Mouse (Mus musculus) layer of hippocampus, postnatal 14 days (tissue): Measurements from ENCODE around the gene Wnt9b. TPM values are rescaled to one million over a fixed set of nuclear protein-coding genes. Genes with fewer than 3 reads are reported as not detected.

ENCODE experiments used
- DNase-seq, 2 experiments: peaks; one replicate each; pipeline ENCODE4 v3.0.0; 2021 to 2022; ENCODE audit warnings: low spot score in 2 of 2, mixed read lengths in 1 of 2
- total RNA-seq, 2 experiments: library from RNA; stranded (reverse); gene quantifications; 2 replicates each; pipeline ENCODE4 v1.2.3; 2021

The Wnt9b gene
- total RNA-seq, 2 experiments from 2014 or later, result 0.48 to 2.7 TPM

DNA sequence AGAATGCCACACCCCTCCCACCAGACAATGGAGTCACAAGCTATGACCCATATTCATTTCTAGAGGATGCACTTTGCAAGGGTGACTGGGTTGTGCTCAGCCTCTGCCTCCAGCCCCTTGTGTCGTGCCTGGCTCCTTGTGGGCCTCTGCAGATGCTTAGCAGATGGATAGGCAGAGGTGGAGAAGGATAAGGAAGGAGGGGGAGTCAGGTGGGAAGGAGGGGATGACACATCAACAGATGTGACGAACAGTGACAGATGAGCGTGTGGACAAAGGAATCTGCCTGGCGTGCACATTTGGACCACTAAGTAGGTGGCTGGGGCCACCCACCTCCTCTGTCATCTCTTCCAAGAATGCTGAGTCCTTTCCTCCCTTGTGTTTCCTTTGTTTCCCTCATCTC, 16.6 kb downstream of the Wnt9b start:
- no peak for DNase-seq

DNA sequence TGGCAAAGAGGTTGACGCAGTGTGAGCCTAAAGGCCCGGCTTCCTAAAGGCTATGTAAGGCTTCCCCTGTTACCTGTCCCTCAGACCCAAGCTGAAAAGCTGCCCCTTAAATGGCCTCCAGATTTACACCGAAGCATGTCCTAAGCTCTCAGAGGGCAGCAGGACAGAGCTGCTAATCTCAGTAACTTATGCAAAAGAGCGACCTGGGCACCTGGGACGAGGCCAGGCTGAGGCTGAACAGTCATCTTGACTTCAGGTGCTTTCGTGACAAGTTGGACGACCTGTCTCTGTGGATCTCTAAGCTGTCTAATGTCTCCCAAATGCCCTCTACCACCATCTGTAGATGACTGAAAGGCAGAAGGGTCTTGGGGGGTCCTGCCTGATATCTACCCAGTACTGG, 17.3 kb downstream of the Wnt9b start:
- no peak for DNase-seq

DNA sequence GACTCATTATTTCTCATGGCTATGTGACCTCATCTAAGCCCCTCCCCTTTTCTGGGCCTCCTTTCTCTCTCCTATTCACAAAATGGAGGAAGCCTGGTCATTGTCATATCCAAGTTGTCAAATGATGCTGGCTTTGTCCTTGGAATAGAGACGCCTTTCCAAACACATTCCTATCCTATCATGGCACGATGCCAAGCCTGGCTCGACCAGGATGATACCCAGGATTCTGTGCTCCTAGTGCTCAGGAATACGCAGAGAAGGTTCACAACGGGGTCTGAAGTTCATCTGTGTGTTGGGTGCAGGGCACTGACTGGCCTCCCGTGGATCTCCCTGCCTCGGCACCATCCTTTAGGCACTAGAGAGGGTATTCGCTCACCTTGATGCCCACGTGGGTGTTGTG, 18.0 kb downstream of the Wnt9b start:
- no peak for DNase-seq

DNA sequence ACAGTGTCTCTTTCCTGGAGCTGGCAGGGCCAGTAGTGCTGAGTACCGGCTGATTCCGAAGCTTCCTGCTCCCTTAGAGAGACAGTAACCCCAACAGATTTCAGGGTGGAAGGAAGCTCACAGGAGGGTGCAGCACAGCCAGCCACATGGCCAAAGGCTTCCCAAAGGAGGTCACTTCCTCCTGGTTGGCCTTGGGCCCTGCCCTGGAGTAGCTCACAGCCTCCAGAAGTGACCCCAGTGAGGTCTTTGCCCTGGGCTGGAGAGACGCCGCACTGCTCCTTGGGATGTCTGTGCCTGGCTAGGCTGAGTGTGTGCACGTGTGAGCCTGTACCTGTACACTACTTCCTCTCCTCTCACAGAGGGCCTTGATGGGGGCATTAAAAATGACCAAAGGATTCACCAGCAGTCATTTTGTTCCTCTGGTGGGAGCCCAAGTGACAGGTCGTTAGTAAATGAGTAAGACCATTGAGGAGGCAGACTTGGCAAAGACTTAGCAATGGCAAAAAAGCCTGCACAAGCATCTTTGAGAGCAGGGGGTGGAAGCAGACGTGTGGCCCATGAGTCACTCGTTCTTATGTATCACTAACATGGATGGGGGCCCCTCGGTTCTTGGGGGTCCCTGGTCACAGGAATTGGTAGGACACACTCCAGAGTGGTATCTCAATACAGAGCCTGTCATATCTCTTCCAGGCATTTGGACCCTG, 20.2 kb downstream of the Wnt9b start:
- DNase-seq, result no peak

DNA sequence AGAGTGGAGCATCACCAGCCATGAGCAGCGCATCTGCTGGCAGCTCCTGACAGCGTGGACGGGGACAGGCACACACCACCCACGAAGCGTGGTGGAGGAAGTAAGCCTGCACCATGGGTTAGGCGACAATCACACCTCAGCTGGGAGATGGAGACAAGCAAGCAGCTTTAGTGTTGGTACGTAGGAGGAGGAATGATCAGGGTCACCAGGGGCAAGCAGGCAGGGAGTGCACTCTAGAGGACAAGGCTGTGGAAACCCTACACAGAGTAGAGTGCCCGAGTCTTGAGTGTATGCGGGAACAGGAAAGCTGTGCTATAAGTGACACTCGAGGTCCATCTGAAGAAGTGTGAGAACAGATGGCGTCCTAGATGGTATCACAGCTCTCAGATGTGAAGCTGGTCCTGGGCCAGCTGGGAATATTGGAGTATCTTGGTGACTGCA, 25.3 kb downstream of the Wnt9b start:
- DNase-seq, result no peak

DNA sequence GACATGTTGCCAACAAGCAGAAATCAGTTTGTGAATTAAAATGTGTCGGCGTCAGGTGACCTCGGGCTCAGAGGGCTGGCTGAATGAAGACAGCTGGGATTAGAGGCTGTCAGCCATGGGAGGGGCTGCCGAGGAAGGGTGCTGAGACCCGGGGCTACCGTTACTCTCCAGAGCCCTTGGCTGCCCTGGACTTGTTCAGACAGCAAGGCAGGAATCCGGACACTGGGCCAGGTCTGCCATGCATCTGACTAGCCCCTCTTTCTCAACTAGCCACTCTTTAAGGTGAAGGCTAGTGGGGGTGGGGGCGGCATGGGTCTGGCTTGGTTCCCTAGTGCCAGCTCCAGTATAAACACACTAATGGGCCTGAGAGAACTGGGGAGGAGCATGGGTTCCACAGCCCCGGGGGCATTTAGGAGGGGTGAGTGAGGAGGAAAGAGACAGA, 27.6 kb downstream of the Wnt9b start:
- DNase-seq, result peak in 1 of 2 experiments; percentile 6

DNA sequence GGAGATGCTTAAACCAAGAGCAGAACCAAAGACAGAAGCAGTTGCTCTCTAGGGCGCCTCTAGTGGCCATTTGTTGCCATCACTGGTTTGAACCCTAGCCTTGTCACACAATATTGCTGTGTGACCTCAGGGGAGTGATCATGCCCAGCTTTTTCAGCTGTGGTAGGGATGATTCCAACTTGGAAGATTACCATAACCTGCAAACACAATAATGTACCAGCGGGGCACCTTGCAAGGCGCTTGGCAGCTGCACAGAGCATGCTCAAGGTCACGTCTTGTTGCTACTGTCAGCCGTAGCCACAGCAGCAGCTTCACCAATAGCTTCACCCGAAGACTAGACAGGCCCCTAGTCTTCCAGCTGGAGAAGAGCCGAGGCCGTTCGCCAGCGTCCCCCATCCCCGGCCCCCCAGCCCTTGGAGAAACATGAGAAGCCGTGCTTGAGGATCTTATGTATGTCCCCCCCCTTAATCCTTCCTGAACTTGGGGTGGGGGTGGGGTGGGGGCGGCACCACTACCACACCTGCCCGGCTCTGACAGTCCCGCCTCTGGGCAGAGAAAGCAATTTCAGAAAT, 28.1 kb downstream of the Wnt9b start:
- DNase-seq, result peak; percentile 12 to 22

DNA sequence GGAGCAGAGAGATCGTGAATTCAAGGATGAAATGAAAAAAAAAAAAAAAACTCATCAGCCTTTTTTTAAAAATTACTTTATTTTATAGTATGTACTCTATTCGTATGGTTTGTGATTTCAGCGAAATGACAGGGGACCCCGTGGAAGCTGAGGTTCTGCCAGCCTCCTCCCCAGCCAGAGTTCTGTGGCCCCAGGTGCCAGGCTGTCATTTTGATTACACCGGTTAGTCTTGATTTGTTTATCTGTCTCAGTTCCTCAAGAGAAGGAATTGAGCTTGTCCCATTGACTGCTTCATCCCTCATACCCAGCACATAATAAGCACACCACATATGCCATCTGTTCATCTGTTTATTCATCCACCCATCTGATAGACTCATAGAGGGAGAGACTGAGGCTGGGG, 30.2 kb downstream of the Wnt9b start:
- DNase-seq, result no peak

DNA sequence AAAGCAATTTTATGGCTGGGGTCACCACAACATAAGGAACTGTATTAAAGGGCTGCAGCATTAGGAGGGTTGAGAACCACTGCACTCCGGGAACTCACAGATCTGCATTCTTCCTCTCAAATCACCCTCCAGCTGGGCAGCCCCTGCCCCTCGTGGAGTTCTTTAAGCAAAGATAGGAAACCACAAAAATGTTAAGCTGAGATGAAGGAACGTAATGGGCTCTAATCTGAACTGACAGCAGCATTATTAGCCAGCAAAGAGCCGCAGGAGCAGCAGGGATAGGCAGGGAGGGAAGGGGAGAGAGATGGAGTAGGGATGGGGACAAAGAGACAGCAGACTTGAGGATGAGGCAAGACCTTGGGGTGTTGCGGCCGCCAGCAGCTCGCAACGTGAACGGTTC, 32.6 kb downstream of the Wnt9b start:
- DNase-seq, result no peak

DNA sequence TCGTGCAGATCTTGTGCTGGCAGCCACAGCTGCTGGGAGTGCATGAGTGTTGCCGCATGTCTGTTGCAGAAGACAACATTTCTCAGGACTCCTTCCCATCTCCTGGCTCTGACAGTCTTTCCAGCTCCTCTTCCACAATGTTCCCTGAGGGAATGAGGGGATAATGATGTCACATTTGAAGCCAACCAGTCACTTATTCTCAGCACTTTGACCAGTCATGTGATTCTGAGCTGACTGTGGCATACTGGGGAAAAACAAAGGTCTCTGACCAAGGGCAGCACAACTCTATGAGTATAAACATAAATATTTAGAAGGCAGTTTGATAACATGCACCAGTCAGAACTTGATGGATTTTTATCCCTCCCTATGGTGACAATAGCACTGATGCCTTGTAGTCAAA, 35.5 kb downstream of the Wnt9b start:
- no peak for DNase-seq

DNA sequence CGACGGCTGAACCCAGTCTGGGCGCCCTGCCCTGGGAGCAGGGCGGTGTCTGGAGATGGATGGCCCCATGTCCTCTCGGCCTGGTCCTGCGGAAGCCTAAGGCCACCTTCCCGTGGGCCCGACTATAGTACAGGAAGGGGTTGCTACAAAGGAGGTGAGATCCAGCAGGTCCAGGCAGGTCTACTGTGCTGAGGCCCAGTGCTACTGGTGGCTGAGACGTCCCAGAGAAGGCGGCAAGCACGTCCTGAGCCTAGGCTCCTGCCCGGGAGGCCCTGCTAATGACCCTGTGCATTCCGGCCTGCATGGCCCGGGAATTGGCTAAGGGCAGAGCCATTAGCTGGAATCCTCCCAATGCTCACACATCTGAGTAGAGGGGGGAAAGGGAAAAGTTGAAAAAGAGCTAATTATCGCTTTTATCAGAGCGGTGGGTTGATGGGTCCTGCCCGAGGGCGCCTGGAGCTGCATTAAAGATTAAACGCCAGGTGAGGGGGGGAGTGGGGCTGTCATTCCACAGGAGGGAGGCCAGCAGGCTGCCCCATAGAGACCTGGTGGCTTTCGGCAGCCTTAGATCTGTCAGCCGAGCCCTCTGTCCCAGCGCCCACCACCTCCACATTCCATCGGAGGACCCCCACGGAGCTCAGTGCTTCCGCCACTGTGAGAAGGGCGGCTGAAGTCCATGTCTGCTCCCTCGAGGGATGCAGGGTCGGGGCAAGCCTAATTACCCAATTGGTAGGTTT, 37.6 kb downstream of the Wnt9b start:
- DNase-seq, result no peak

DNA sequence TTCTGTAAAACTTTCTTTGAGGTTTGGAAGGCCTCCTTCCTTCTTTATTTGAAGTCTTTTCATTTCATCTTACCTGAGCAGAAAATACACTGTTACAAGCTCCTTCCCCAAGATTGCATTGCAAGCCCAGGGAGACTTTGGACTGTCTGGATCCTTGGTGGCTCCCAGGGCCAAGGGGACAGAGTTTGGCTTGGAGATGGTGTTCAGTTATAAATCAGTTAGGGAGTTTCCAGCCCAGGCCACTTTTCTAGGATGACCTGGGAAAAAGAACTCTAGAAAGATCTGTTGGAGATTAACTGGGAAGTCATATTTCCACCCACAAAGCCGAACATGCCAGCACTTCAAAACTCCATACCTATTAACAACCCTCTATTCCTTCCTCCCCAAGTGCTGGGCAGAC, 39.6 kb downstream of the Wnt9b start:
- DNase-seq, result no peak

DNA sequence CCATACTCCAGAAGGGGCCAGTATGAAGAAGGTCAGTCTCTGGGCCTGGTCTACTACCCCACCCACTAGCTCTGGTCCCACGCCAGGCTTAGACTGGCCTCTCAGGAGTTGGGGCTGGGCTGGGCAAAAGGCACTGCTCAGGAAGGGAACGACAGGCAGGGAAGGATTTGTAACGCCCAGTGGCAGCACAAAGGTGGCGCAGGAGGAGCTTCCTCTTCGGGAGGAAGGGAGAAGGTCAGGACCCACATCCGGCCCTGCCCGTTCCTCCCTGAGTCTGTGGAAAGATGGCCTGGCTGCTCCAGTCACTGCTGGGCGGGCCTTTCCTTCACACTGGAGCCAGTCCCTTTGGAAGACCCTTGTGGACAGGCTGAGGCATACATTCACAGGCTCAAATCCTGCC, 42.6 kb downstream of the Wnt9b start:
- no peak for DNase-seq

DNA sequence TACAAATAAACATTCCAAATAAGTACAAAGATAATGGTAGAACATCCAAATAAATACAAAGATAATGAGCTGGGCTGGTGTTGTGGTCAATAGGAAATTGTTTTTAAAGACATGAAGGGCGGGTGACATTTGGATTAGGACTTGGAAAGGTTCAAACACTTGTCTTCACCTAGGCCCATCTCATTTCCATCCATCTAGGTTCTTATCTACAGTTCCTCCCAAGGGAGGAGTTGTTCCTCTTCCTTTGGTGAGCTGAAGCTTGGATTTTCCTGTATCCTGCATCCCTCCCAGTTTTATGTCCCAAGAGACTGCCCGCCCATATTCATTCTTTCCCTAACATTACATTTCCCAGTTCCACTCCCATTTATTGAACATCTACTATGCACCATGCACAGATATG, 51.4 kb downstream of the Wnt9b start:
- no peak for DNase-seq

DNA sequence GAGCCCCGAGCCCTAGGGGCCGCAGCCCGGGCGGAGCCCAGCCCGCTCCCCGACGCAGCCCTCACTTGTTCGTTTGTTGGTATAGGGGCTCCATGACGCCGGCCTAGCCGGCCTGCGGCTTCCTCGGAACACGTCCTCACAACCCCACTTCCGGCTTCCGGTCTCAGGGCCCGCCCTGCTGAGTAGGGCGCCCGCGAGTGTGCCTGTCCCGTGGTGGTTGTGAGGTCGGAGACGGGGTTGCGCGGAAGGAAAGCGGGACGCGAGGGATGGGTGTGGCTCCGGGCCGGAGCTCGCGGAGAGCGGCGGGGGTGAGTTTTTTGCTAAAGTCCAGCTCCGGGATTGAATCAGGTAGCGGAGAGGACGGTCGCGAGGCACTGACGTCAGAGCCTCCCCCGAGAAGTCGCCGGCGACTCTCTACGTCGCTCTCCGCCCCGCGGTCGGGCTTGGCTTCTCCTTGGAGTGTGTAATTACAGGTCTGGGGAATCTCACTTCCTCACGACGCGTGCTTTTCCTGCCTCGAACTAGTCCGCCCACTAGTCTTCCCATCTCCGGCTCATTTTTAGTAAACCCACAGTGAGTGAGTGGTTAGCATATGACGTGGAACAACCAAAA, 52.0 kb downstream of the Wnt9b start, which contains the start of gene Gosr2:
Gene Gosr2 (minus strand): TSS at position 334 of the 612 bp plus-strand sequence.
- DNase-seq, result peak; percentile 91 to 96

DNA sequence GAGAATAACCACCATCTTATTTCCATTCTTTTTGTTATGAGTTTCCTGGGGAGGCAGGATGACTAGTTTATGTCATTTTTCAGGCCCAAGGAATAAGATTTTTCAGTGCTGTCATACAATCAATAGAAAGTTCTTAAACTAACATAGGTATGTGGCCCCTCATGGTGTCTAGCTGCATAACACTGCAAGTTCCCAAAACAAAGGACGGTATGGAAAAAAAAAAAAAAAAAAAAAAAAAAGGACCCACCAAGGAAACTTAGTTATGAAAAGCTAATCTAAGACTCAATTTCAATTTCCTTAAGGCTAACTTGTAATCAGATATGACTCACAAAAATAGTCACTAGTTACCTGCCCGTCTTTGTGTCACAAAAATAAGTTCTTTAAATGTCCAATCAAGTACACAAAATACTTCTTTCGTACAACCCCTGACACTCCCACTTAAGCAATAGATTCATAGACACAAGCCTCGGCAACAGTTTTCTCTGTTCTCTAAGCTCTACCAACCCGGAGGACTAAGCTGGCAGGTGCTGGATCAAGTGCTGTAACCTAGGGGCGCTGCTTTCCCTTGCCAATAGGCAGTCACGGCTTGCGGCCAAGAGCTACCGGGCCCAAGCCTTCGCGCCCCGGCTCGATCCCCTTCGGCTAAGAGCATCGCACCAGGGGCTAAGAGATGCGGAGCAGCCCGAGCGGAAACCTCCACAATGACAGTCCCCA, 52.6 kb downstream of the Wnt9b start:
- no peak for DNase-seq

DNA sequence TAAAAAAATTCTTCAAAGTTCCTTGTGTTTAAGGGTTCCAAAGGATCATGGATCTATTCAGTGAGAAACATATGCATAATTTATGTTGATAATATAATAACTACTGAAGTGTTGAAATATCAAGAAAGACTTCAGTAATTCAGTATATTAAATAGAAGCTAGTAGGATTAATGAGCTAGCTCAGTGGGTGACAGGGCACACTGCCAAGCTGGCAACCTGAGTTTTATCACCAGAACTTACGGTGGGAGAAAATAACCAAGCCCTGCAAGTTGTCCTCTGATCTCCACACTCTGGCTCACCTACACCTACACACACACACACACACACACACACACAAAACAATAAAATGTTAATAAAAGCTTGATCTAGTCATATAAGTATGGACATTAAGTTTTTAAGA, 56.4 kb downstream of the Wnt9b start:
- DNase-seq, result no peak

DNA sequence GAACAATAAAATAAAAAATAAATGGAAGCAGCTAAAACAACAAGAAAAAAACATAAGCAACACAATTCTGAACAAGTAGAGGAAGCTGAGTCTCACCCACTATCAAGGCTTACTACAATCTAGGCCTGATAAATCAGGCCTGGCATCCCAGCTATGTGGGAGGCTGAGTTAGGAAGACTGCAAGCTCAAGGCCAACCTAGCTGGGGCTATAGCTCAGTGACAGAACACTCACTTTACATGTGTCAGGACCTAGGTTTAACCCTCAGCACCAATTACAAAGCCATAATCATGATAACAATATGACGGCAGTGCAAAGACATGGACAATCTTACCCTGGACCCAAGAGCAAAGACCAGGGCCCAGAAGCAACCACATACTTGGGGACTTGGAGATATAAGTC, 58.6 kb downstream of the Wnt9b start:
- DNase-seq, result no peak

DNA sequence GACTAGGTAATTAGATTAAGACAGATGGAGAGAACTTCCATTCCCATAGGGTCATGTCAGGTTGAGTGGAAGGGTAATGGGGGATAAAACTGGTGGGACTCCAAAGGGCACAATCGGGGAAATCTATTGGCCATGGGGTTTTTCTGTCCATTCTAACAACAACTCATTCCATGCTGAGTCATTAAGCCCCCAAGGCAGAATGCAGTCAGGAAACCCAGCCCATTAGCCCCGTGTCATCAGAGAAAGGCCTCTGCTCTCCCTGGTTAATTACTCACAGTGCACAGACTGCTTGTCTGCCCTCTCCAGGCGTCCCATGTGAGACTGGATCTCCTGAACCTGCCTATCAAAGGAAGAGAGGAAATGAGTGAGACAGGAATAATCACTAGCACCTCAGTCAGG, 60.6 kb downstream of the Wnt9b start:
- DNase-seq, result no peak

DNA sequence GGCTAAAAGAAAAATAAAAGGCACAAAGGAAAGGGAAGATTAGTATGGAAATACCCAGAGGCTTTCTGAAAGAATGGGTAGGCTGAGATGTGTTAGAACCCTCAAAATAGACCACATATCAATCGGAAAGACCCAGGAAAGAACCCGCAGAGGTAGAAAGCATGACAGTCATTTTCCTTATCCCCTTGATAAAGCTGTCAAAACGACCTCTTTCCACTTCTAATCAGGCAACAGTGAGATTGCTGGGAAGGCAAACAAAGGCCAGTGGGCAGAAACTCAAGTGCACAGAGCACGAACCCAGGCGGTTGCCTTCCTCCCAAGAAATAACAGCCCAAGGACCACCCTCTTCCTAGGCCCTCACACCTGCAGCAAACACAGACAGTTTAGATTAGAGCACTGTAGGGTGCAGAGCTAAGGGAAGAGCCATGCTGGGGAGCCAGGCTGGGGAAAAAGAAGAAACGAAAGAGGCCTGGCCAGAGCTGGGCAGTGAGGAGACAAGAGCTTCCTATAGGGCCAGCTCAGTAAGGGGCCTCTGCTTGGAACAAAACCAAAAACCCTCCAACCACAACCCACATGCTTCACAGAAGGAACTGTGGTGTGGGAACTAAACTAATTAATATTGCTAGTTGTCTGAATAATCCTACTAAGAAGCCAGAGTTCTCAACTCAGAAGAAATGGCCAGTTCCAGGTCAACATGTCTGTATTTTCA, 61.2 kb downstream of the Wnt9b start:
- no peak for DNase-seq

DNA sequence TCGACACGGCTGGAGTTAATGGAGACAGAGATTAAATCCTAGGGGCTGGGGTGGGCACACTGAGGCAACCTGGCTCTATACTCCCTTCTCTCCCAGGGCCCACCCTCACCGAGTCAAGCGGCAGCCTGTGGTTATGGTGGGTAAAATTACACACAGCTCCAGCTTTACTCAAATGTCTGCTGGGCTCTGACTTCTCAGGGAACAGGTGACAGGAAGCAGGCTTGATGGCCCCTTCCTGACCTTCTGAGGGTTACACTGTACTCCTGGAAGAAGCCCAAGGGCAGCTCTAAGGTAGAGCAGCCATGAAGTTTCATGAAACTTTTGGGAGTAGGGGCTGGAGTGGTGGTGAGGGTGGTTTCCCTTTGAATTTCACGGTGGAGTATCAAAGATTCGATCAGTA, 62.9 kb downstream of the Wnt9b start:
- DNase-seq, result no peak
